10 mouse cellular contexts compared by ENCODE assay signal in genomic region chr2:165133566-165133965, GRCm38 (mm10). TPM values are rescaled to one million over a fixed set of nuclear protein-coding genes. Genes with fewer than 3 reads are reported as not detected.
DNase-seq lines count a peak whose midpoint lies in the region; ATAC-seq and TF ChIP-seq lines count a peak whose summit lies in the region.
"Had no signal": no experiment of that assay in that cellular context is flagged by ENCODE, and none has a peak within 500 bp of the region (broad histone marks: within the 10 kb centered on the region; RNA-seq: fewer than 3 reads in every experiment).

No protein-coding gene starts in this region.

- H3K36me3 ChIP-seq in kidney, adult 2 months (ENCODE audit: control insufficient read depth, insufficient read depth, low read length), result no peaks in the 10 kb centered on the region
- H3K36me3 ChIP-seq in forebrain, embryonic 12.5 days (replicated peaks), result no peaks in the 10 kb centered on the region; the same call in 1 of the 2 replicates
- no peaks in the 10 kb centered on the region for H3K36me3 ChIP-seq in neural tube, embryonic 14.5 days (ENCODE audit: control insufficient read depth, insufficient read depth, low read length)
- H3K36me3 ChIP-seq: G1E had no signal

- peak; percentile 11 for DNase-seq in kidney, adult 2 months
- no peak for DNase-seq in kidney, adult 18-20 months
- peak; percentile 8 to 30 for DNase-seq in kidney, postnatal 36 days
- DNase-seq in gastrocnemius, postnatal 25 days, result no peak
- DNase-seq in urinary bladder, postnatal 10 days (ENCODE audit: low spot score), result no peak
- no peak for DNase-seq in spleen, postnatal 10 days (ENCODE audit: low spot score in 2 of 2)

- no peaks in the 10 kb centered on the region for H3K9me3 ChIP-seq in forebrain, embryonic 12.5 days
- H3K9me3 ChIP-seq in neural tube, embryonic 14.5 days (ENCODE audit: control insufficient read depth, low read length), result no peaks in the 10 kb centered on the region

- H3K27ac ChIP-seq in kidney, adult 2 months (ENCODE audit: insufficient read depth, low read depth, low read length), result no peak overlapping the region
- peak overlapping the region; percentile 95 for H3K27ac ChIP-seq in forebrain, embryonic 12.5 days
- H3K27ac ChIP-seq in neural tube, embryonic 14.5 days (ENCODE audit: low read depth, low read length), result no peak overlapping the region

- TF ChIP-seq POLR2A in kidney, adult 2 months (IDR thresholded peaks at IDR 0.05; ENCODE audit: low read depth, low read length), result no peak

- 3% methylated on average over 14 of the region's 15 CpGs for WGBS in kidney, adult 2 months
- under 1% methylated on average over 15 of the region's 15 CpGs for WGBS in forebrain, embryonic 12.5 days
- WGBS in neural tube, embryonic 14.5 days, result under 1% methylated on average over 15 of the region's 15 CpGs

- no peaks in the 10 kb centered on the region for H3K4me1 ChIP-seq in kidney, adult 2 months (ENCODE audit: control insufficient read depth, insufficient read depth, low read length)
- peaks cover 94% of the 10 kb centered on the region for H3K4me1 ChIP-seq in forebrain, embryonic 12.5 days
- peaks cover 22% of the 10 kb centered on the region for H3K4me1 ChIP-seq in neural tube, embryonic 14.5 days (ENCODE audit: control insufficient read depth, insufficient read depth, low read length)

- H3K9ac ChIP-seq in forebrain, embryonic 12.5 days, result peak overlapping the region; percentile 41
- no peak overlapping the region for H3K9ac ChIP-seq in neural tube, embryonic 14.5 days (replicated peaks; ENCODE audit: low read depth, low read length)

- H3K4me2 ChIP-seq in forebrain, embryonic 12.5 days, result peak overlapping the region; percentile 32
- H3K4me2 ChIP-seq in neural tube, embryonic 14.5 days (ENCODE audit: low read depth, low read length), result no peak overlapping the region; the same call in 1 of the 2 replicates

- H3K4me3 ChIP-seq in kidney, adult 2 months (ENCODE audit: insufficient read depth, low read depth, low read length), result no peak overlapping the region
- H3K4me3 ChIP-seq in forebrain, embryonic 12.5 days (replicated peaks), result no peak overlapping the region
- H3K4me3 ChIP-seq in neural tube, embryonic 14.5 days (ENCODE audit: low read depth, low read length), result no peak overlapping the region

- no peaks in the 10 kb centered on the region for H3K27me3 ChIP-seq in kidney, adult 2 months (replicated peaks; ENCODE audit: control insufficient read depth, insufficient read depth, low read length)
- no peaks in the 10 kb centered on the region; the same call in none of the 2 replicates for H3K27me3 ChIP-seq in forebrain, embryonic 12.5 days
- H3K27me3 ChIP-seq in neural tube, embryonic 14.5 days (ENCODE audit: control insufficient read depth, insufficient read depth, low read length), result no peaks in the 10 kb centered on the region

- peak; percentile 50; the same call in 1 of the 2 replicates for ATAC-seq in forebrain, embryonic 12.5 days (ENCODE audit: low FRiP score)
- 0 out of 2 replicates have a peak, but pooled peaks have one; percentile 4 for ATAC-seq in neural tube, embryonic 14.5 days (ENCODE audit: low read depth)

- TF ChIP-seq CTCF in kidney, adult 2 months (conservative IDR thresholded peaks at IDR 0.05; ENCODE audit: insufficient read depth, insufficient read length, low read depth, low read length), result no peak

RNA-seq across cellular contexts. Expression of gene 1700025C18Rik, which starts 43.0 kb away (rescaled TPM):
- not detected in 2 replicates for polyA plus RNA-seq in kidney, adult 2 months (2012; rRNA removed)
- not detected in 2 replicates for polyA plus RNA-seq in forebrain, embryonic 12.5 days (2016; fragmentation: Nextera tagmentation; extraction: Ambion mirVana)
- not detected in 2 replicates for polyA plus RNA-seq in neural tube, embryonic 14.5 days (2014; fragmentation: Nextera tagmentation; extraction: Ambion mirVana)
- total RNA-seq in gastrocnemius, postnatal 25 days (2021), result not detected
- total RNA-seq: G1E had no signal
- polyA plus RNA-seq: G1E; heart, postnatal 0 days had no signal

Comparison
In these comparisons a context has a peak if more than half of its experiments do, and no peak if none do; other contexts are left out.
1. DNase-seq: peak in kidney, adult 2 months (single experiment) and kidney, postnatal 36 days (2 of 2); none in kidney, adult 18-20 months (single experiment), gastrocnemius, postnatal 25 days (single experiment), urinary bladder, postnatal 10 days (single experiment) and spleen, postnatal 10 days (0 of 2).